Mouse (Mus musculus) liver, embryonic 11.5 days (tissue): ENCODE data around the gene Klk1b1. TPM values are rescaled to one million over a fixed set of nuclear protein-coding genes. Genes with fewer than 3 reads are reported as not detected.

Experiments used
- polyA plus RNA-seq: library from polyadenylated mRNA; unstranded; fragments of >200 nt; fragmentation: Nextera tagmentation; extraction: Ambion mirVana; gene quantifications from 2 replicates; pipeline ENCODE4 v1.2.1, GENCODE M21; 2014

Klk1b1 gene
- polyA plus RNA-seq, 1 experiment from 2014 or later: not detected

Other genes starting within 250 kb of the Klk1b1 start
- not detected in 2 replicates for gene Klk12, start 197.9 kb upstream of the Klk1b1 start, polyA plus RNA-seq
- gene Klk11, start 192.1 kb upstream of the Klk1b1 start, polyA plus RNA-seq: not detected in 2 replicates
- 0.17 TPM in 1 of 2 replicates, not detected in the other for gene Klk10, start 185.7 kb upstream of the Klk1b1 start, polyA plus RNA-seq
- not detected in 2 replicates for gene Klk9, start 174.9 kb upstream of the Klk1b1 start, polyA plus RNA-seq
- 27.5 and 29.1 TPM in 2 replicates for gene Klk8, start 169.2 kb upstream of the Klk1b1 start, polyA plus RNA-seq
- gene Klk7, start 155.5 kb upstream of the Klk1b1 start, polyA plus RNA-seq: not detected in 2 replicates
- gene Klk6, start 142.3 kb upstream of the Klk1b1 start, polyA plus RNA-seq: not detected in 2 replicates
- gene Klk5, start 124.8 kb upstream of the Klk1b1 start, polyA plus RNA-seq: not detected in 2 replicates
- 0.18 TPM in 1 of 2 replicates, not detected in the other for gene Klk4, start 85.6 kb upstream of the Klk1b1 start, polyA plus RNA-seq
- not detected in 2 replicates for gene Klk15, start 33.0 kb upstream of the Klk1b1 start, polyA plus RNA-seq
- gene Klk1b8, start 16.1 kb upstream of the Klk1b1 start, polyA plus RNA-seq: not detected in 2 replicates
- not detected in 2 replicates for gene Klk1b9, start 9.3 kb downstream of the Klk1b1 start, polyA plus RNA-seq
- gene Klk1b11, start 29.1 kb downstream of the Klk1b1 start, polyA plus RNA-seq: not detected in 2 replicates
- gene Klk1b26, start 45.4 kb downstream of the Klk1b1 start, polyA plus RNA-seq: not detected in 2 replicates
- not detected in 2 replicates for gene Klk1b27, start 85.5 kb downstream of the Klk1b1 start, polyA plus RNA-seq
- gene Klk1b21, start 135.6 kb downstream of the Klk1b1 start, polyA plus RNA-seq: not detected in 2 replicates
- not detected in 2 replicates for gene Klk1b22, start 145.9 kb downstream of the Klk1b1 start, polyA plus RNA-seq
- not detected in 2 replicates for gene Klk1b16, start 170.0 kb downstream of the Klk1b1 start, polyA plus RNA-seq
- not detected in 2 replicates for gene Klk1b24, start 221.5 kb downstream of the Klk1b1 start, polyA plus RNA-seq
- gene Klk1b3, start 231.4 kb downstream of the Klk1b1 start, polyA plus RNA-seq: not detected in 2 replicates
- not detected in 2 replicates for gene Klk1b4, start 240.7 kb downstream of the Klk1b1 start, polyA plus RNA-seq
- gene Klk1b5, start 249.2 kb downstream of the Klk1b1 start, polyA plus RNA-seq: not detected in 2 replicates